Mouse (Mus musculus) stomach, embryonic 14.5 days (tissue): Measurements from ENCODE around the gene Megf6. TPM values are rescaled to one million over a fixed set of nuclear protein-coding genes. Genes with fewer than 3 reads are reported as not detected.

Source experiments
- ATAC-seq: fragments of 200-750 bp; cut with Nextera tagmentation; 2 replicates; pipeline ENCODE4 v1.8.0; 2017; ENCODE audit warnings: low read depth, moderate TSS enrichment; ENCODE audit not compliant: insufficient number of reproducible peaks, insufficient read depth, low FRiP score
- H3K27ac ChIP-seq: fragments of 300-500 bp; sonication (generic); 2 replicates; pipeline ENCODE4 v1.5.1; 2014; ENCODE audit warnings: mild to moderate bottlenecking, low read length, moderate library complexity, mixed read lengths
- H3K27me3 ChIP-seq: fragments of 300-500 bp; sonication (generic); 2 replicates; pipeline ENCODE4 v1.6.1; 2014; ENCODE audit warnings: low read length, control low read depth, mixed read lengths; ENCODE audit not compliant: control insufficient read depth, insufficient read depth
- H3K36me3 ChIP-seq: fragments of 300-500 bp; sonication (generic); 2 replicates; pipeline ENCODE4 v1.6.1; 2014; ENCODE audit warnings: mild to moderate bottlenecking, control low read depth, low read length, moderate library complexity, mixed read lengths; ENCODE audit not compliant: control insufficient read depth, insufficient read depth
- H3K4me1 ChIP-seq: fragments of 300-500 bp; sonication (generic); 2 replicates; pipeline ENCODE4 v1.6.1; 2014; ENCODE audit warnings: low read length, control low read depth, mixed read lengths; ENCODE audit not compliant: control insufficient read depth, insufficient read depth
- H3K4me2 ChIP-seq: fragments of 300-500 bp; sonication (generic); replicated peaks from 2 replicates; pipeline ENCODE4 v1.6.1; 2014; ENCODE audit warnings: low read depth, low read length, control low read depth
- H3K4me3 ChIP-seq: fragments of 300-500 bp; sonication (generic); 2 replicates; pipeline ENCODE4 v1.5.1; 2014; ENCODE audit warnings: low read depth, low read length, control low read depth
- H3K9ac ChIP-seq: fragments of 300-500 bp; sonication (generic); replicated peaks from 2 replicates; pipeline ENCODE4 v1.6.1; 2014; ENCODE audit warnings: low read depth, mild to moderate bottlenecking, control low read depth, low read length, moderate library complexity, mixed read lengths
- H3K9me3 ChIP-seq: fragments of 300-500 bp; sonication (generic); 2 replicates; pipeline ENCODE4 v1.6.1; 2016; ENCODE audit warnings: low read depth, low read length, control low read depth; ENCODE audit not compliant: control insufficient read depth
- WGBS: fragments of 180-500 bp; shearing (Covaris S2); extraction: QIAGEN DNeasy Blood & Tissue Kit; methylation state at CpG from one replicate; pipeline ENCODE4 v1.1.7; 2014; 5-methylcytosine and 5-hydroxymethylcytosine counted together
- polyA plus RNA-seq: library from polyadenylated mRNA; unstranded; fragments of >200 nt; fragmentation: Nextera tagmentation; extraction: Ambion mirVana; gene quantifications from 2 replicates; pipeline ENCODE4 v1.2.1, GENCODE M21; 2014

Gene Megf6
- polyA plus RNA-seq, 1 experiment from 2014 or later = 16.8 TPM

DNA sequence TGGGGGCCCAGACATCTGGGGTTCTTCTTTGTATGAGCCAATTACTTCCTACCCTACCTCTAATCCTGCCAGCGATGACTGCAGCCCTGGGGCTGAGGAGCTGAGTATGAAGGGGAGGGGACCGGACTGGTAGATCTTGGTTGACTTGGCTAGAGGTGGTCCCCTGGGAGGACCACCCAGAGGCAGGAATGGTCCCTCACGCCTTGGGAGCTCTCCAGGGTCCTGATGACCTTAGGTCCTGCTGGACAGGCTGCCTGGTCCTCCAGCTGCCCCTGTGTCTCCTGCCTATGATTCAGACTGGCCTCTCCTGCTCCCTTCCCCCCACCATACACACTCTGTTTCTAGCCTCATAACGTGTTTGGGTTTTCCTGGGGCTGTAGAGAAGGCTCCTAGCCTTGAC is 91.5 kb downstream of the Megf6 start:
- Histone ChIP-seq H3K27ac (no peak overlapping the region), H3K4me1 (no peaks in the 10 kb centered on the region)
- WGBS = 44% methylated on average over 4 of the region's 4 CpGs

DNA sequence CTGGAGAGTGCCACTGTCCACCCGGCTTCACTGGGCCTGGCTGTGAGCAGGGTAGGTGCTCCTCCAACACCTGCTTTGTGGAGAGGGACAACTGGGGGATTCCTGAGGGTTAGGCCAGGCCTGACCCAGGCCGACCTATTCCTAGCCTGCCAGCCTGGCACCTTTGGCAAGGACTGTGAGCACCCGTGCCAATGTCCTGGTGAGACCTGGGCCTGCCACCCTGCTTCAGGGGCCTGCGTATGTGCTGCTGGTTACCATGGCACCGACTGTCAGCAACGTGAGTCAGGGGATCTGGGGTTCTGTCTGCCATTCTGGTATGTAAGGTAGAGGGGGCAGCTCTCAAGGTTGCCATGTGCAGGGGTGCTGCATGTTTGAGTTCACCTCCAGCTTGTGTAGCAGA is 97.0 kb downstream of the Megf6 start:
- Histone ChIP-seq H3K9ac (no peak overlapping the region), H3K4me1 (0 out of 2 replicates have a peak, but pooled peaks cover 3% of the 10 kb centered on the region), H3K27ac (no peak overlapping the region), H3K27me3 (no peaks in the 10 kb centered on the region), H3K9me3 (no peaks in the 10 kb centered on the region), H3K4me2 (no peak overlapping the region), H3K4me3 (no peak overlapping the region), H3K36me3 (no peaks in the 10 kb centered on the region)
- WGBS = 77% methylated on average over 6 of the region's 6 CpGs
- no peak for ATAC-seq

More for the DNA sequence above, 91.5 kb downstream of the Megf6 start:
- H3K36me3 ChIP-seq = no peaks in the 10 kb centered on the region
- no peak for ATAC-seq
- H3K27me3 ChIP-seq = no peaks in the 10 kb centered on the region
- no peak overlapping the region for H3K9ac ChIP-seq
- no peak overlapping the region for H3K4me2 ChIP-seq
- H3K9me3 ChIP-seq = no peaks in the 10 kb centered on the region
- H3K4me3 ChIP-seq = no peak overlapping the region

DNA sequence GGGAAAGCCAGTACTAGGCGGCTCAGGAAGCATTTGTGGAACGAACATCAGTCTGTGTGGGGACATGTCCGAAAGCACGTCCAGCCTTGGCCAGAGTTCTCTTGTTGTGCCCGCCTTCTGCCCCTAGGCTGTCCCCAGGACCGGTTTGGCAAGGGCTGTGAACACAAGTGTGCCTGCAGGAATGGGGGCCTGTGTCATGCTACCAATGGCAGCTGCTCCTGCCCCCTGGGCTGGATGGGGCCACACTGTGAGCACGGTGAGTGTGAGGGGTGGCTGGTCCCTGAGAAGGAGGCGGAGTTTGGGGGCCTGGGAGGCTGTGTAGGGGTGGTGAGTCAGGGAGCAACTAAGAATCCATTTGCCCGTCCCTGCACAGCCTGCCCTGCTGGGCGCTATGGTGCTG is 99.0 kb downstream of the Megf6 start:
- peak overlapping the region; percentile 61; the same call in 1 of the 2 replicates for H3K27ac ChIP-seq
- ATAC-seq = peak; percentile 84
- no peaks in the 10 kb centered on the region for H3K27me3 ChIP-seq
- H3K36me3 ChIP-seq = no peaks in the 10 kb centered on the region
- 37% methylated on average over 10 of the region's 10 CpGs for WGBS
- H3K9me3 ChIP-seq = no peaks in the 10 kb centered on the region
- no peak overlapping the region for H3K4me3 ChIP-seq
- no peak overlapping the region for H3K9ac ChIP-seq
- peak overlapping the region; percentile 16; the same call in 1 of the 2 replicates for H3K4me2 ChIP-seq
- 0 out of 2 replicates have a peak, but pooled peaks cover 3% of the 10 kb centered on the region for H3K4me1 ChIP-seq

DNA sequence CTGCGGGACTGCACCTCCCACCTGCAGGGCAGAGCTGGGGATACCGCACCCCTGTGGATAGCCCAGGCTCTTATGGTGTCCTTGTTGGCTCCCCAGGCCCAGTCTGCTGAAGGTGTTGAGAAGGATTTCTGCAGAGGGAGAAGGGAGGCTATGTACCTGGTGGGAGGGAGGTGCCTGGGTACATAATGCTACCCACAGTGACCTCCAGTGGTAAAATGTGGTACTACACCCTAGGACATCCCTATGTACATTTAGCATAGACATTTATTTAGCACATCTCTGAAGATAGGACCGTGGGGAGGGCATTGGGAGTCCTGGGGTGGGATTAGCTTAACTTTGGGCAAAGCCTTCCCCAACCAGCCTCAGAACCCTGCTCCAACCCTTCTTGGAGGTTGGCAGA is 102.5 kb downstream of the Megf6 start:
- Histone ChIP-seq H3K27ac (no peak overlapping the region), H3K4me3 (no peak overlapping the region), H3K9me3 (no peaks in the 10 kb centered on the region), H3K4me1 (0 out of 2 replicates have a peak, but pooled peaks cover 3% of the 10 kb centered on the region), H3K36me3 (no peaks in the 10 kb centered on the region), H3K27me3 (no peaks in the 10 kb centered on the region), H3K9ac (no peak overlapping the region), H3K4me2 (no peak overlapping the region)
- WGBS = 52% methylated on average over 3 of the region's 3 CpGs
- ATAC-seq = no peak

DNA sequence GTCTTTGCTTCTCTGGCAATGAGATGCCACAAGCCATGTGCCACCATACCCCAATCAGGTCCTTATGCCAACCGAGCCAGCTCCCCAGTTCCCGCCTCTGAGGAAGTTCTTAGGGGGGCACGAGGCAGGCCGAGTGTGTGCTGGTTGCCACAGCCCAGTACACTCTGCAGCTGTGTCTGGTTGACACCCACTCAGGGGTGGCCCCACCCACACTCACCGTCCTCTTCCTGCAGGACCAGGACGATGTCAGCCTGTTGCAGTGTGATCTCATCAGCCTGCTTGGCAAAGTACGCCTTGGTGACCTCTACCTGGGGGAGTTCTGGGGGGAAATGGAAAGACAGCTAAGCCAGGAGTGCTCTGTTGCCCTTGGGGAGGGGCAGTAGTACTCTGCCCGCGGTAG is 109.0 kb downstream of the Megf6 start:
- no peak overlapping the region for H3K9ac ChIP-seq
- no peak overlapping the region for H3K4me3 ChIP-seq
- H3K4me2 ChIP-seq = no peak overlapping the region
- no peak overlapping the region for H3K27ac ChIP-seq
- no peak for ATAC-seq
- WGBS = 66% methylated on average over 9 of the region's 9 CpGs
- H3K9me3 ChIP-seq = no peaks in the 10 kb centered on the region
- no peaks in the 10 kb centered on the region for H3K27me3 ChIP-seq
- no peaks in the 10 kb centered on the region; the same call in 1 of the 2 replicates for H3K36me3 ChIP-seq
- no peaks in the 10 kb centered on the region for H3K4me1 ChIP-seq

DNA sequence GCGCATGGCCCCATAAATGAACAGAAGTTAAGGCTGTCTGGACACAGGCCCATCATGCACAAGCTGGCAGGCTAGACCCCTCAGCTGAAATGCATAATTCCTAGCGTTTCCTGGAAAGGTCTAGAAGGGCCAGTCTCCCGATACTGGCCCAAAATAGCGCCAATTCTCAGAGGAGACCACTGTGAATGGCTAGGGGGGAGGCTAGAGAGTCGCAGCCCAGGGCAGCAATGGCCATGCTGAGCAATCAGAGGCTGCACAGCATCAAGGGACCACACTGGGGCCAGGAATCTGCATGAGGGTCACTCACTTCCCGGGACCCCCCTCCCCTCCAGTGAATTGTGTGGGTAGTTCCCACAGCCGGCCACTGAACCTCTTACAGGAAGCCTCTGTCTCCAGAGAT is 113.1 kb downstream of the Megf6 start:
- Histone ChIP-seq H3K4me1 (no peaks in the 10 kb centered on the region), H3K4me3 (no peak overlapping the region), H3K9ac (no peak overlapping the region), H3K36me3 (peaks cover 2% of the 10 kb centered on the region; the same call in 1 of the 2 replicates), H3K27me3 (no peaks in the 10 kb centered on the region), H3K9me3 (no peaks in the 10 kb centered on the region), H3K4me2 (no peak overlapping the region), H3K27ac (no peak overlapping the region)
- no peak for ATAC-seq
- WGBS = 76% methylated on average over 7 of the region's 7 CpGs

DNA sequence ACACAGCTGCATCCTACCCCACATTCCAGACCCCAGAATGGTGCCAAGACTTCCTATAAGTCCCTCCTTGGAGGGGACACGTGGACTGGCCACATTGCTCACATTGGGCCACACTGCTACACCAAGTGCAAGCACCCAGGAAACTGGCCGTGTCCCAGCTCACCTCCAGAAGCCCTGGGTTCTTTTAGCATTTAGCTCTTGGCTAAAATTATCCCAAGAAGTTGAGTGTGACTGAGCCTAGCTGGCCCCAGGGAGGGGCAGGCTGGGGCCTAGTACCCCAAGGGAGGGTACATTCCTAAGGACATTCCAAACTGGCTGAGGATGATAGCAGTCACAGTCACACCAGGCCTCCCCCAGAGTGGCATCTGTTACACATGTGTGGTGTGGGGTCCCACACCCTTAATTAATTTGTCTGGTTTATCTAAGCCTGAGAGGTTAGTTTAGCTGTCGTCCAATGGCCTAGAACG is 123.2 kb downstream of the Megf6 start:
- no peaks in the 10 kb centered on the region for H3K9me3 ChIP-seq
- ATAC-seq = peak; percentile 44
- H3K27ac ChIP-seq = peak overlapping the region; percentile 74; the same call in 1 of the 2 replicates
- H3K9ac ChIP-seq = no peak overlapping the region
- H3K36me3 ChIP-seq = no peaks in the 10 kb centered on the region
- H3K4me1 ChIP-seq = peaks cover 19% of the 10 kb centered on the region
- 0 out of 2 replicates have a peak overlapping the region, but pooled peaks have one; percentile 3 for H3K4me2 ChIP-seq
- no peaks in the 10 kb centered on the region for H3K27me3 ChIP-seq
- no peak overlapping the region for H3K4me3 ChIP-seq
- whole genome bisulfite sequencing = 38% methylated on average over 4 of the region's 4 CpGs

DNA sequence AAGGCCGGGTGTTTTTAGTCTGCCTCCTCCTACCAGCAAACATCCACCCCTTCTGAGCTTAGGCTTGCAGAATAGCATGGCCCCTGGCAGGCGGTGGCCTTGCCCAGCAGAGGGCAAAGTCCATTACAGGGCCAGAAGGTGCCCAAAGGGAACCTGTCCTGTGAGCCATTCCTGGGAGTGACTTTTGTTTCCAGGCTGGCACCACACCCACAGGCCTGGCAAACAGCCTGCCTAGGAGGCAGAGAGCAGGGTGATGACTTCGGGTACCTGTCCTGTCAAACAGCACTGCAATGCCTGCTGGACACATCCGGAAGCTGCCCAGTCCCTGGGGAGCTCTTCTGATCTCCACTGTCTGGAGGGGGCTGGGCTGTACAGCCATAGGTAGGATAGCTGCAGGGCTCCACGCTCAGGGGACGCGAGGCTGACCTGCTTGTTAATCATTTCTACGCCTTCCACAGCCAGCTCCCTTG is 123.8 kb downstream of the Megf6 start:
- Histone ChIP-seq H3K9me3 (no peaks in the 10 kb centered on the region), H3K27me3 (no peaks in the 10 kb centered on the region), H3K9ac (no peak overlapping the region), H3K36me3 (no peaks in the 10 kb centered on the region), H3K4me1 (peaks cover 19% of the 10 kb centered on the region), H3K4me3 (no peak overlapping the region), H3K4me2 (0 out of 2 replicates have a peak overlapping the region, but pooled peaks have one; percentile 4), H3K27ac (peak overlapping the region; percentile 56)
- 16% methylated on average over 8 of the region's 8 CpGs for WGBS
- peak; percentile 86 for ATAC-seq

DNA sequence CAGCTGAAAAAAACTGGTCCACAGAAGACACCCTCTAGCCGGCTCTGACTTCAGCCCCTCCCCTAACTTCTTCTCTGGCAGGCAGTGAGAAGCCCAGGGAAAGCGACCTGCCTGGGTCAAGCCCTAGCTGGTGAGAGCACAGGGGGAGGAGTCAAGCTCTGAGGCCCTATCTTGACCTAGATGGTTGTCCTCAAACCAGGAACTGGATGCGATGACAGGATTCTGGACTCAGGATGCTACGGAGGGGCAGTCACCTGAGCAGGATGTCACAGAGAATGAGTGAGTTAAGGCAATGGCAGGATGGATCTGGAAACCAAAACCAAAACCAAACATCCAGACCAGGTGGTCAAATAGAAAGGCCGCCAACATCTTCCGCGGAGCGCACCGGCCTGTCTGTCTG is 127.2 kb downstream of the Megf6 start:
- Histone ChIP-seq H3K9ac (no peak overlapping the region), H3K36me3 (no peaks in the 10 kb centered on the region), H3K4me1 (peaks cover 19% of the 10 kb centered on the region), H3K9me3 (no peaks in the 10 kb centered on the region), H3K4me3 (no peak overlapping the region), H3K27ac (no peak overlapping the region), H3K4me2 (peak overlapping the region; percentile 25), H3K27me3 (0 out of 2 replicates have a peak, but pooled peaks cover 5% of the 10 kb centered on the region)
- 0 out of 2 replicates have a peak, but pooled peaks have one; percentile 20 for ATAC-seq
- 29% methylated on average over 9 of the region's 9 CpGs for WGBS
